Mouse (Mus musculus): ENCODE data around the gene Ccdc146. TPM values are rescaled to one million over a fixed set of nuclear protein-coding genes. Genes with fewer than 3 reads are reported as not detected.
"Not testable (repeated sequence)": the region's sequence is repeated elsewhere in the genome, so short reads cannot be mapped to it uniquely, and the experiment has no call there.

Gene Ccdc146
- polyA plus RNA-seq, 1 experiment from 2014 or later, result 0.06 TPM

GRCm38 (mm10) chr5:21283356-21284062, 141.0 kb downstream of the Ccdc146 start:
- no peak overlapping the region for H3K4me3 ChIP-seq (replicated peaks)
- 88% methylated on average over 12 of the region's 12 CpGs for WGBS
- no peaks in the 10 kb centered on the region for H3K36me3 ChIP-seq
- H3K27ac ChIP-seq, result no peak overlapping the region
- H3K9ac ChIP-seq (replicated peaks), result no peak overlapping the region
- no peak overlapping the region for H3K4me2 ChIP-seq
- H3K9me3 ChIP-seq, result no peaks in the 10 kb centered on the region
- no peaks in the 10 kb centered on the region for H3K27me3 ChIP-seq
- ATAC-seq (ENCODE audit: insufficient number of reproducible peaks, insufficient read depth, low FRiP score, low TSS enrichment, low read depth), result no peak
- no peaks in the 10 kb centered on the region for H3K4me1 ChIP-seq (replicated peaks)

GRCm38 (mm10) chr5:21277685-21278084, 146.8 kb downstream of the Ccdc146 start:
- H3K4me2 ChIP-seq; H3K27ac ChIP-seq; H3K27me3 ChIP-seq; H3K9ac ChIP-seq (replicated peaks); ATAC-seq (ENCODE audit: insufficient number of reproducible peaks, insufficient read depth, low FRiP score, low TSS enrichment, low read depth); H3K9me3 ChIP-seq; H3K4me1 ChIP-seq (replicated peaks); H3K36me3 ChIP-seq; H3K4me3 ChIP-seq (replicated peaks): not testable (repeated sequence)
- 48% methylated on average over 2 of the region's 2 CpGs for WGBS

- Histone ChIP-seq H3K9me3 (no peaks in the 10 kb centered on the region), H3K36me3 (no peaks in the 10 kb centered on the region), H3K27me3 (no peaks in the 10 kb centered on the region), H3K4me2 (no peak overlapping the region), H3K4me1 (replicated peaks) (peaks cover 14% of the 10 kb centered on the region; the same call in 1 of the 2 replicates), H3K9ac (replicated peaks) (no peak overlapping the region), H3K27ac (no peak overlapping the region), H3K4me3 (replicated peaks) (no peak overlapping the region)
- ATAC-seq (ENCODE audit: insufficient number of reproducible peaks, insufficient read depth, low FRiP score, low TSS enrichment, low read depth), result no peak; the same call in 1 of the 2 replicates
- 57% methylated on average over 9 of the region's 9 CpGs for WGBS
Measured at GRCm38 (mm10) chr5:21271386-21272354, 152.8 kb downstream of the Ccdc146 start.

- Histone ChIP-seq H3K9ac (replicated peaks) (no peak overlapping the region), H3K27ac (no peak overlapping the region), H3K4me2 (no peak overlapping the region), H3K4me1 (replicated peaks) (peaks cover 14% of the 10 kb centered on the region; the same call in 1 of the 2 replicates), H3K4me3 (replicated peaks) (no peak overlapping the region), H3K36me3 (no peaks in the 10 kb centered on the region), H3K9me3 (no peaks in the 10 kb centered on the region), H3K27me3 (no peaks in the 10 kb centered on the region)
- 64% methylated on average over 4 of the region's 4 CpGs for WGBS
- ATAC-seq (ENCODE audit: insufficient number of reproducible peaks, insufficient read depth, low FRiP score, low TSS enrichment, low read depth), result no peak
Measured at GRCm38 (mm10) chr5:21270756-21271155, 153.7 kb downstream of the Ccdc146 start.

GRCm38 (mm10) chr5:21269446-21269845, 155.0 kb downstream of the Ccdc146 start:
- Histone ChIP-seq H3K4me2 (no peak overlapping the region), H3K4me3 (replicated peaks) (no peak overlapping the region), H3K9ac (replicated peaks) (no peak overlapping the region), H3K4me1 (replicated peaks) (peaks cover 14% of the 10 kb centered on the region; the same call in 1 of the 2 replicates), H3K27me3 (no peaks in the 10 kb centered on the region), H3K9me3 (no peaks in the 10 kb centered on the region), H3K36me3 (no peaks in the 10 kb centered on the region), H3K27ac (no peak overlapping the region)
- no peak for ATAC-seq (ENCODE audit: insufficient number of reproducible peaks, insufficient read depth, low FRiP score, low TSS enrichment, low read depth)
- 73% methylated on average over 5 of the region's 5 CpGs for WGBS

GRCm38 (mm10) chr5:21267090-21267489, 157.4 kb downstream of the Ccdc146 start:
- ATAC-seq (ENCODE audit: insufficient number of reproducible peaks, insufficient read depth, low FRiP score, low TSS enrichment, low read depth), result no peak
- H3K4me3 ChIP-seq (replicated peaks), result no peak overlapping the region
- no peaks in the 10 kb centered on the region for H3K36me3 ChIP-seq
- H3K27ac ChIP-seq, result no peak overlapping the region
- H3K4me1 ChIP-seq (replicated peaks), result peaks cover 14% of the 10 kb centered on the region; the same call in 1 of the 2 replicates
- 73% methylated on average over 2 of the region's 2 CpGs for WGBS
- no peaks in the 10 kb centered on the region for H3K9me3 ChIP-seq
- no peaks in the 10 kb centered on the region for H3K27me3 ChIP-seq
- H3K4me2 ChIP-seq, result no peak overlapping the region
- no peak overlapping the region for H3K9ac ChIP-seq (replicated peaks)

GRCm38 (mm10) chr5:21265049-21265448, 159.4 kb downstream of the Ccdc146 start:
- peaks cover 18% of the 10 kb centered on the region for H3K4me1 ChIP-seq (replicated peaks)
- H3K27me3 ChIP-seq, result no peaks in the 10 kb centered on the region
- H3K4me3 ChIP-seq (replicated peaks), result no peak overlapping the region
- H3K9ac ChIP-seq (replicated peaks), result no peak overlapping the region
- 26% methylated on average over 4 of the region's 4 CpGs for WGBS
- ATAC-seq (ENCODE audit: insufficient number of reproducible peaks, insufficient read depth, low FRiP score, low TSS enrichment, low read depth), result no peak
- no peak overlapping the region for H3K27ac ChIP-seq
- no peak overlapping the region for H3K4me2 ChIP-seq
- no peaks in the 10 kb centered on the region for H3K36me3 ChIP-seq
- no peaks in the 10 kb centered on the region for H3K9me3 ChIP-seq

GRCm38 (mm10) chr5:21264352-21265021, 160.0 kb downstream of the Ccdc146 start:
- Histone ChIP-seq H3K9me3 (no peaks in the 10 kb centered on the region), H3K4me2 (no peak overlapping the region), H3K36me3 (no peaks in the 10 kb centered on the region), H3K27me3 (no peaks in the 10 kb centered on the region), H3K4me3 (replicated peaks) (no peak overlapping the region), H3K27ac (no peak overlapping the region), H3K4me1 (replicated peaks) (peaks cover 18% of the 10 kb centered on the region), H3K9ac (replicated peaks) (no peak overlapping the region)
- WGBS, result 87% methylated on average over 8 of the region's 8 CpGs
- 0 out of 2 replicates have a peak, but pooled peaks have one; percentile 58 for ATAC-seq (ENCODE audit: insufficient number of reproducible peaks, insufficient read depth, low FRiP score, low TSS enrichment, low read depth)

- no peaks in the 10 kb centered on the region for H3K9me3 ChIP-seq
- H3K9ac ChIP-seq (replicated peaks), result no peak overlapping the region
- H3K27me3 ChIP-seq, result no peaks in the 10 kb centered on the region
- ATAC-seq (ENCODE audit: insufficient number of reproducible peaks, insufficient read depth, low FRiP score, low TSS enrichment, low read depth), result no peak
- H3K4me2 ChIP-seq, result no peak overlapping the region
- 61% methylated on average over 18 of the region's 18 CpGs for WGBS
- no peaks in the 10 kb centered on the region for H3K36me3 ChIP-seq
- no peak overlapping the region for H3K4me3 ChIP-seq (replicated peaks)
- peaks cover 18% of the 10 kb centered on the region for H3K4me1 ChIP-seq (replicated peaks)
- H3K27ac ChIP-seq, result peak overlapping the region; percentile 41; the same call in 1 of the 2 replicates
Measured at GRCm38 (mm10) chr5:21263202-21264055, 161.0 kb downstream of the Ccdc146 start.

- H3K4me2 ChIP-seq, result no peak overlapping the region
- WGBS, result 38% methylated on average over 6 of the region's 6 CpGs
- no peaks in the 10 kb centered on the region for H3K36me3 ChIP-seq
- 0 out of 2 replicates have a peak overlapping the region, but pooled peaks have one; percentile 41 for H3K27ac ChIP-seq
- H3K9ac ChIP-seq (replicated peaks), result 0 out of 2 replicates have a peak overlapping the region, but pooled peaks have one; percentile 12
- H3K27me3 ChIP-seq, result no peaks in the 10 kb centered on the region
- peaks cover 18% of the 10 kb centered on the region for H3K4me1 ChIP-seq (replicated peaks)
- no peaks in the 10 kb centered on the region for H3K9me3 ChIP-seq
- no peak overlapping the region for H3K4me3 ChIP-seq (replicated peaks)
- ATAC-seq (ENCODE audit: insufficient number of reproducible peaks, insufficient read depth, low FRiP score, low TSS enrichment, low read depth), result no peak; the same call in 1 of the 2 replicates
Measured at GRCm38 (mm10) chr5:21261202-21261844, 163.2 kb downstream of the Ccdc146 start.

All from limb, embryonic 12.5 days (tissue).